Mouse (Mus musculus): ENCODE results near the gene Tulp2. TPM values are rescaled to one million over a fixed set of nuclear protein-coding genes. Genes with fewer than 3 reads are reported as not detected.

The Tulp2 gene
- not detected for polyA plus RNA-seq (2014; fragmentation: Illumina TruSeq; extraction: RNeasy Lipid Tissue Mini Kit (QIAGEN cat#74804); ENCODE audit: low read depth, low replicate concordance)

DNA sequence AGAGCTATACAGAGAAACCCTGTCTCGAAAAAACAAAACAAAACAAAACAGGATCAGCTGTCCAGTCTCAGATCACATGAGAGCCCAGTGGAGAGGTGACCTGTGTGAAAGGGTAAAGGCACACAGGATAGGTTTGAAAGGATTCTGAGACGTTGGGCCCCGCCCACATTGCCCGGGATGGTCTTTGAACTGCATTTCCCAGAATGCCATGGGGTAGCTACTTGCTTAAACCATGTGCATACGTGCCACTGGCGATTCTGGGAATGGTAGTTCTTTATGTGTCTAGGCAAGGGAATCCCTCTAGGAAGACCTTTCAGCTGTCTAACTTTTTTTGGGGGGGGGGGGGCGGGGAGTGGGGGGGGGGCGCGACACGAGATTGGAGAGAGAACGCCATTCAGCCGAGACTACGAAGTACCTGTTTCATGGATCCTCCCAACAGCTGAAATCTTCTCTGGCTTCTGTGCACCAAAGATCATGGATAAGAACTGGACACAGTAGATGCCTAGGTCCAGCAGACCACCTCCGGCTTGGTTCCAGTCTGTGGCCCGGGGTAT lies at the start of gene Tulp2:
Gene Tulp2 (plus strand): TSS at position 504 of the 554 bp plus-strand sequence.

DNA sequence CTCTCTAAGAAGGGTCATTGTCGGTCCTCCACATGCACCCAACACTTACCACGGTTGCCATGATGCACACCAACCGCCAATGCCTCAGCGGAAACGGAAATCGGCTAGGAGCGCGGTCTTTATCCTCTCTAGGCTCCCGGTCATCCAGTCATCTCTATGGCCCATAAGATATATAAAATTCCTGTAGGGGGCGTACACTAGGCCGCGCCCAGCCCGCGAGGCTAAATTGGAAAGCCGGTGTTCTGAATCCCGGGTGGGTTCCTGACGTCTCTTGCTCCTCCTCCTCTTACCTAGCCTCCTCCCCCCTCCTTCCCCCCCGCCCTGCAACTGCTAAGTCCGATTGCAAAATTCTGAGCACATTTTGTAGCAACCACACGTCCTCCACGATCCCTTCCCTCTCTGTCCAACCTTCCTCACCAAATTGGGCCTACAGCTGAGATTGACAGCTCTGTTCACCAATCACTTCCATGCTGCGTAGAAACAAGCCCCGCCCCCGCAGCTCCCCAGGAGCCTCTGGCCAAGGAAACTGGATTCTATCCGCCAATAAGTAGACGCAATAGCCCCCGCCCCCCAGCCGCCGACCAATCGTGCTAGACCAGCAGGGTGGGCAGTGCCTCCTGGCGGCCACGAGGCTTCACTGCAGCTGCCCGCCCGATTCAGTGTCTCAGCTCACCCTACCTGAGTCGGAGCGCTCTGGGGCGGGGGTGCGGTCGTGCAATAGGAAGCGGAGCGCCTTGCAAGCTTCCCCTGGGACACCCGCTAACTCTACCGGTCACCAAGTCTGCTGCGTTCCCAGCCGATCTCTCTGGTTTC lies 47.3 kb upstream of the Tulp2 start, which contains the start of gene Gys1:
Gene Gys1 (plus strand): TSS at position 642 of the 813 bp plus-strand sequence.

DNA sequence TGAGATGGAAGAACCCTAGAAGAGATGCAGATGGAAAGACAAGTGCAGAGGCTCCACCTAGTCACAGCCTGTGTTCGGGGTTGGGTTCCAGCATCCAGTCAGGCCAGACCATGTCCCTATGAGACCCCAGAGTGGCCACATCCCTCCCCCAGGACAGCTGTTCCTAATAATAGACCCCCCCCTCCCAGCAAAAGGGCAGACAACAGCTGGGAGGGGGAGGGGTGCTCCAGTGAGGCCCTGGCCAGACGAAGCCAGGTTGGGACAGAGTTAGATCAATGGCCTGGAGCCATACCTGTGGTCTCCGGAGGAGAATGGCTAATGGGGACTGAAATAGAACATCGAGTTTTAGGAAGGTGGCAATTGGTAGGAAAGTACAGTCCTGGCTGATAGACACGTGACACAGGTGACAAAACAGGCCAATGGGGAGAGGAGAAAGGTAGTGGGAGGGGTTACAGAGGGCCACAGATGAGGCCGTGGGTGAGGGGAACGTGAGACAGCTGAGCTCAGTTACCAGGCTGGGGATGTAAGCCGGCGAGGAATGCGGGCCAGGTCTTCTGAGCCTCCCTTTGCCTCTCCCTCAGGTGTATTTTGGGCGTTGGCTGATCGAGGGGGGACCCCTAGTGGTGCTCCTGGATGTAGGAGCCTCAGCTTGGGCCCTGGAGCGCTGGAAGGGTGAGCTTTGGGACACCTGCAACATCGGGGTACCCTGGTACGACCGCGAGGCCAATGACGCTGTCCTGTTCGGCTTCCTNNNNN lies 44.0 kb upstream of the Tulp2 start, which contains the start of gene Ruvbl2:
Gene Ruvbl2 (minus strand): TSS at position 576 of the 756 bp plus-strand sequence.

DNA sequence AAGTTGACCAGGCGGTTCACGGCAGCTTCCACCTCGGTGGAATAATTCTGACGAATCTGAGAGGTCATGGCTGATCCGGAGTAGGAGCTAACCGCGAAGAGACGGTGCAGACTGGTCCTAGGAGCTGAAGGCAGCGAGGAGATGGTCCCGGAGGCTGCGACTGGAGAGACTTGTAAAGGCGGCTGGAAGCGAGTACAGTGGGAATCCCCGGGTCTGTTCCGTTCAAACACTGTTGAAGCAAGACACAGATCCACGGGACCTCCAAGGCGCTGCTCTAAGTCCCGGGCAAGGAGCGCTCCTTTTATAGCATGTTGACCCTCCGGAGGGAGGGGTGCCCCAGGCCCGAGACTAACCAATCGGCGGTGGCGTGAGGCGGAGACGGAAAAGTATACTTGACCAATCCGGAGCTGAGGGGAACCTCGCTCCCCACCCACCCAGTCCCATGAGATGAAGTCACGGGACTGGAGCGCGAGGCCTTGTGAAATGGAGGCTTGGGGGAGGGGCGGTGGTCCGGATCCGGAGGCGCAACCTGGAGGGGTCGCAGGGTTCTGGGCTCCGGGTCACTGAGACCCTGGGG lies 22.0 kb upstream of the Tulp2 start, which contains the start of gene Ftl1:
Gene Ftl1 (minus strand): TSS at position 321 of the 577 bp plus-strand sequence.

DNA sequence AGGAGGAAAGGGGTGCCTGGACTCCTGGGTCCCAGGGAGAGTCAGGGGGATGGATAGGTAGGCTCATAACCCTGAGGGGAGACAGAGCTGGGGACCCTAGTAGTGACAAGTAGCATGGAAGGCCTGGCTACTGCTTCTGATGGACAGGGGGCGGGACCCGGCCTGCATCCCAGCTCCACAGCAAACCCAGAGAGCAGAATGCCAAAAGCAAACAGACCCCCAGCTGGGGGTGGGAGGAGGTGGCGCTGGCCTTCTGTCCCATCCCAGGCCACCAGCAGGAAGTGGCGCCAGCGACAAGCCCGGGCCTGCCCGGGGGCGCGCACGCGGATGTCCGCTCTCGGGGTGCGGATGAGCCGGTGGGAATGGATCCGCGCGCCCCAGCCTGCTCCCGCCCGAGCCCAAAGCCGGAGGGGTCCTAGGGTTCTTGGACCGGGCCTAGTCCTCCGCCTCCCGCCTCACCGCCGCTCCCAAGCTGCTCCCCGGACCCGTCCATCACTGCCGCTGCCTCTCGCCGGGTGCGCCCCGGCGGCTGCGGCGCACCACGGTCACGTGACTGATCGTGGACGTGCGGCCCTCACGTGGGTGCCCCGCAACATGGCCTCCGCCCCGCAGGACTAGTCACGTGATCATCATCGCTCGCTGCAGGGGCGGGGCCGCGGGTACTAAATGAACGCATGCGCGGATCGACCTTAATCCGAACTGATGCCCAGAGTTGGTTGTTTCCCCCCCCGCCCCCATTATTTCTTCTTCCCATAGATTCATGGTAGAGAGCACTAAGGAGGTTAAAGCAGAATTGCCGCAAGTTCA lies 15.2 kb upstream of the Tulp2 start, which contains the start of gene Bax:
Gene Bax (minus strand): TSS at position 616 of the 807 bp plus-strand sequence.

DNA sequence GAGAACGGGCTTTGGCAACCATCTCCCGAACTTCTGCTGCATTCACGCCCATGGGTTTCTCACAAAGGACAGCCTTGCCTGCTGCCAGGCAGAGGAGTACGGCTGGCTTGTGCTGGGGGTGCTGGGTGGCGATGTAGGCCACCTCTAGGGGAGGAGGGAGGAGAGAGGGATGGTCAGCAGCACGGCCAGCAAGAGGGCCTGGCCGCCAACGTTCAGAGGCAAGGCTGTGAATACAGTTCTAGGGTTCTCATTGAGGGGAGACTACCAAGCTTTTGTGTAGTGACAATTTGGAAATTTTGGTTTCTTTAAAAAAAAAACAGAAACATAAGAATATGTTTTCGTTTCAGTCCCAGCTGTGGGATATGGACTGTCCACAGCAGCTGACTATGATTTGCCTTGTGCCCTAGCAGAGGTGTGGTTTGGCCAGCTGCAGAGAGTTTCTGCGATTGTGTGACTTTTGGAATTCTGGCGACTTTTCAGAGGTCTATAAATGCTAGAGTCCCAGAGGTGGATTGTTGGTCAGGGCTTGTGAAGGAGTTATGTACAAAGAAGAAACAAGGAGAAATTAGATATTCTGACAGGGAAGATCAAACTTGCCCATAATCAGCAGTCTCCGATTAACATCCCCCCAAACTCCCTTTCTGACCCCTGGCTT lies 5.2 kb downstream of the Tulp2 start, which contains the start of gene Gm45808:
Gene Gm45808 (minus strand): TSS at position 51 of the 655 bp plus-strand sequence.

DNA sequence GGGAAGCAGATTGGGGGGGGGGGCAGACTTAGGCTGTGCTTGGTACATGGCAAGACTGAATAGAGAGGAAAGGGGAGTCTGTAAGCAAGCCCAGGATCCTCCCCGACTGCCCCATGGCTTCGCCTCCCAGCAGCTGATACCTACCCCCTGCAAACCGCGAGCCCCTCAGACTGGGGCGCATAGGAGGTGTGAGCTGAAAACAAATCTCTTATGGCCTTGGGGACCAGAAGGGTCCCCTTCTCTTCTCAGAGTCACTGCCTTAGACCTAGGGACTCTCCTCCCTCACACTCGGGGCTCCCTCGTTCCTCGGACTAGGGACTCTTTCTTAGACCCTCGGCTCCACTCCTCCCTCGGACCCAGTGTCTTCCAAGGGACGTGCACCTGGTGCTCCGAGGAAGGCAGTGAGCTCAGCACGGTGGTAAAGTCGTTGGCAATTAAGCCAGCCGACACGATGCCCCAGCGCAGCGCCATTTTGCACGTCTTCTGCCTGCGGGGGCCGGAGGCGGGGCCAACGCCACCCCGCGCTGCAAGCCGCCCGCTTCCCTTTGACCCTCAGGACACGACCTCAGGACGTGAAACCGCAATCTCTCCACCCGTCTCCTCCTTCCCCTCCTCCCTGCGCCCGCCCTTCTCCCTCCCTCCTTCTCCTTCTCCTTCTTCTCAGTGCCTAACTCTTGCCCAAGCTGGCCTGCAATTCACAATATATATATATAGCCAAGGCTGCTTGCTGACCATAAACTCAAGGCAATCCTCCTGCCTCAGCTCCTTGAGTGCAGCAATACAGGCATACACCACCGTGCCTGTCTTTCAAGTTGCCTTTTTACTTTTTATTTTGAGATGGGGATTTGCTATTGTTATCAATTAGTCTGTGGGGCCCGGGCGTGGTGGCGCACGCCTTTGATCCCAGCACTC lies 6.9 kb downstream of the Tulp2 start, which contains the start of gene Dhdh:
Gene Dhdh (minus strand): TSS at position 513 of the 912 bp plus-strand sequence.

DNA sequence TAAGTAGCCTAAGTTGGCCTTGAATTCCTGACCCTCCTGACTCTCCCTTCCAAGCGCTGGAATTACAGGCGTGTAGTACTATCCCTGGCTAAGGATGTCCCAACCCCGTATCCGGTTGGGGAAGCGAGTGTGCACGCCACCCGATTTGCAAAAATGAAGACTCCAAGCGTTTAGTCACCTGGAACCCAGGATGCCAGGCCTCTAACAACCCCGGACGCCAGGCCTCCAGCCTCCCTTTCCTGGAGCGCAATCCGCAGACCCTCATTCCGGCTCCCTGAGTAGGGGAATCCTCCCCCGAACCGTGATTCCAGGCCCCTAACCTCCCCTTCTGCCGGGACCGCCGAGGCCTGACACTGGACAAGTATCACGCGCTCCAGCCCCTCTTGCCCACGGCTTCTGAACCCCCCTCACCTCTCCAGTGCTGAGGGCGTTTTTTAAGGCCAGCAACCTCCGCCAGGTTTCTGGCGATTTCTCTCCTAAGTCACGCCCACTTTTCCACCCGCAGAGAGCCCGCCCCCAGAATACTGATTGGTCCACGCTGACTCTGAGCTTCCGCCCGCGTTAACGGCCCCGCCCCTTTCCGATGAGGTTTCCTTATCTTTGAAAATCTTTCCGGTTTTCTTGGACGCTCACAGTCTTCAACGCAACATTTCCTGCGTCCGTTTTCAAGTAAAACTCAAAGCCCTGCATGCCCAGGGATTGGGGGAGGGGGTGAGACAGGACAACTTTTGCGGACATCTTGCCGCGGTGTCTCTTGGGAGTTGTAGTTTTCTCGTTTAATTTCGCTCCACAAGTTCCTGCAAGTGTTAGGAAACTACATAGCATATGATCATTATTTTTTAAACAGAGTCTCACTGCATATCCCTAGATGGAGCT lies 28.5 kb downstream of the Tulp2 start, which contains the start of gene Nucb1:
Gene Nucb1 (minus strand): TSS at position 495 of the 876 bp plus-strand sequence.

DNA sequence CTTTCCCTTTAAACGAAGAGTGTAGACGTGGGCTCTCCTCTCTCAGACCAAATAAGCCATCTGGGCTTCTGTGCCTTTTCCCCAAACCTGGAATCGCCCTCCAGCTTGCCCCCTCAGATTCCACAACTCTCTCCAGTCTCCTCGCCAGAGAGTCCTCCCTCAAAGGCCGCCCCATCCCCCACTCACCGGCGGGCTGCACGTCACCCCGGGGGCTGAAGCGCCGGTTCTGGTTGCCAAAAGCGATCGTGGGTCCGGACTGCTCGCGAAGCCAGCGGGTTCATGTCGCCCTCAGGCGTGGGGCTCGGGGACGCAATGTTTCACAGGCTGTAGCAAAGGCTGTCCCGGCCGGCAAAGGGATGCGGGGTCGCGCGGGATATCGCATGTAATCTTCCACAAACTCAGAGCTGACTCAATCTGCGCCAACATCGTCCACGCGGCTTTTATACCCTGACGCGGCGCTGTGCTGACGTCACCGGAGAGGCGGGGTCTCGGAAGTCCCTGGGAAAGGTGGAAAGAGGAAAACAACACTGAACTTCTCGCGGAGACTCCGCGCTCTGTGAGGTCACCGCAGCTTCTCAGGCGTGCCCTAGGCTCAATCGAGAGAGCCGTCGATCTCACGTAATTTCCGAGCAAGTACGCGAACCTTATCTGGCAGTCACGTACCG lies 44.3 kb downstream of the Tulp2 start, which contains the start of the genes Ppp1r15a and Plekha4:
Gene Ppp1r15a (minus strand): TSS at position 460 of the 665 bp plus-strand sequence.
Gene Plekha4 (plus strand): TSS at position 522 of the 665 bp plus-strand sequence.

DNA sequence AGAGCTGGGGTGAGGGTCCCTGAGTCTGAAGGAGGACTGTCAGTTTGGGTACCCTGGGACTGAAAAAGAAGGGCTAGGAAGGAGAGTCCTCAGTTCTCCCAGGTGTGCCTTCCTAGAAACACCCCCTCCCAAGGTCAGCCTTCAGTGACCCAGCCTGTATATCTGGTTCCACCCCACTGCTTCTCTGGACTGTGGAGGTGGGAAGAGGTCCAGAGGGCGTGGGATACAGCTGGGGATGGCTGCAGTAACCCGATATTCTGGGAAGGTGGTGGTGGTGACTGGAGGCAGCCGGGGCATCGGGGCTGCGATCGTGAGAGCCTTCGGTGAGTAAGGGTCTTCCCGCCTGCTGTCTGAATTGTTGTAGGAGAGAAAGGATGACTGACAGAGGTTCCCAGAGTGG lies 73.1 kb downstream of the Tulp2 start, which contains the start of gene Hsd17b14:
Gene Hsd17b14 (plus strand): TSS at position 150 of the 400 bp plus-strand sequence.

DNA sequence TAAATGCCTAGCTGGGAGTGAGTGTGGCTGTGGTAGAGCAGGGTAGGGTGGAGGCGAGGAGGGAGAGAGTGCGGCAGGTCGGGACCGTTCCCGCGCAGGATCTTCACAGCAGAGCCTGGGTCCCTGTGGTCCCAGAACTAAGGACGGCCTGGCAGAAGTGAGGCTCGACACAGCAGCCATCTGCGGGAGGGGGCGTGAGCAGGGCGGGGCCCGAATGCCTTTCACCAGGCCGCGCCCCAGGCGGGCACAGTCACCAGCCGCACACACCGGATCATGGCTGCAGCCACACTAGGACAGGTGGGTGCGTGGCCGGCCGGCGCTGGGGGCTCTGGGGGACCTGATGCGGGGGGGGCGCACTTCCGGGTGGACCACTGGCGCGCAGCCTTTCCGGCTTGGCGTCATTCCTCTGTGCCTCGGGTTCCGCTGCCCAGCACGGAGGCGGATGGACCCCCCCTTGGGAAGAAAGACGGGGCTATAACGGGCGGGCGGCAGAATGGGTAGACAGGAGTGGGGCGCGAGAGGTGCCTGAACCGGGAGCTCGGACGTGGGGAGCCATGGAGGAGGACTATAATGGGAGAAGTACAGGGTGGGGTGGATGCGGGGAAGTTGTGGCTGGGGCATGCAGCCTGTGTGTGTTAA lies 88.5 kb downstream of the Tulp2 start, which contains the start of gene Bcat2:
Gene Bcat2 (plus strand): TSS at position 51 of the 639 bp plus-strand sequence.

Other genes with a start within 250 kb of the Tulp2 start
- 3.6 TPM for gene Cd37, start 242.8 kb upstream of the Tulp2 start, polyA plus RNA-seq (2014; fragmentation: Illumina TruSeq; extraction: RNeasy Lipid Tissue Mini Kit (QIAGEN cat#74804); ENCODE audit: low read depth, low replicate concordance)
- not detected for gene Slc6a16, start 240.8 kb upstream of the Tulp2 start, polyA plus RNA-seq (2014; fragmentation: Illumina TruSeq; extraction: RNeasy Lipid Tissue Mini Kit (QIAGEN cat#74804); ENCODE audit: low read depth, low replicate concordance)
- not detected for gene Slc6a21, start 204.4 kb upstream of the Tulp2 start, polyA plus RNA-seq (2014; fragmentation: Illumina TruSeq; extraction: RNeasy Lipid Tissue Mini Kit (QIAGEN cat#74804); ENCODE audit: low read depth, low replicate concordance)
- 8.2 TPM for gene Trpm4, start 148.1 kb upstream of the Tulp2 start, polyA plus RNA-seq (2014; fragmentation: Illumina TruSeq; extraction: RNeasy Lipid Tissue Mini Kit (QIAGEN cat#74804); ENCODE audit: low read depth, low replicate concordance)
- gene Hrc, start 146.6 kb upstream of the Tulp2 start, polyA plus RNA-seq (2014; fragmentation: Illumina TruSeq; extraction: RNeasy Lipid Tissue Mini Kit (QIAGEN cat#74804); ENCODE audit: low read depth, low replicate concordance), result 0.28 TPM
- gene Ppfia3, start 114.9 kb upstream of the Tulp2 start, polyA plus RNA-seq (2014; fragmentation: Illumina TruSeq; extraction: RNeasy Lipid Tissue Mini Kit (QIAGEN cat#74804); ENCODE audit: low read depth, low replicate concordance), result 0.41 TPM
- gene Lin7b, start 111.3 kb upstream of the Tulp2 start, polyA plus RNA-seq (2014; fragmentation: Illumina TruSeq; extraction: RNeasy Lipid Tissue Mini Kit (QIAGEN cat#74804); ENCODE audit: low read depth, low replicate concordance), result not detected
- 119 TPM for gene Snrnp70, start 86.1 kb upstream of the Tulp2 start, polyA plus RNA-seq (2014; fragmentation: Illumina TruSeq; extraction: RNeasy Lipid Tissue Mini Kit (QIAGEN cat#74804); ENCODE audit: low read depth, low replicate concordance)
- gene Kcna7, start 76.2 kb upstream of the Tulp2 start, polyA plus RNA-seq (2014; fragmentation: Illumina TruSeq; extraction: RNeasy Lipid Tissue Mini Kit (QIAGEN cat#74804); ENCODE audit: low read depth, low replicate concordance), result not detected
- gene Ntf5, start 68.2 kb upstream of the Tulp2 start, polyA plus RNA-seq (2014; fragmentation: Illumina TruSeq; extraction: RNeasy Lipid Tissue Mini Kit (QIAGEN cat#74804); ENCODE audit: low read depth, low replicate concordance), result not detected
- gene Lhb, start 61.1 kb upstream of the Tulp2 start, polyA plus RNA-seq (2014; fragmentation: Illumina TruSeq; extraction: RNeasy Lipid Tissue Mini Kit (QIAGEN cat#74804); ENCODE audit: low read depth, low replicate concordance), result not detected
- gene Gys1, start 47.0 kb upstream of the Tulp2 start, polyA plus RNA-seq (2014; fragmentation: Illumina TruSeq; extraction: RNeasy Lipid Tissue Mini Kit (QIAGEN cat#74804); ENCODE audit: low read depth, low replicate concordance), result 2.6 TPM
- 0.63 TPM for gene Ruvbl2, start 43.8 kb upstream of the Tulp2 start, polyA plus RNA-seq (2014; fragmentation: Illumina TruSeq; extraction: RNeasy Lipid Tissue Mini Kit (QIAGEN cat#74804); ENCODE audit: low read depth, low replicate concordance)
- 3.0 TPM for gene Ftl1, start 22.0 kb upstream of the Tulp2 start, polyA plus RNA-seq (2014; fragmentation: Illumina TruSeq; extraction: RNeasy Lipid Tissue Mini Kit (QIAGEN cat#74804); ENCODE audit: low read depth, low replicate concordance)
- 1.4 TPM for gene Bax, start 15.0 kb upstream of the Tulp2 start, polyA plus RNA-seq (2014; fragmentation: Illumina TruSeq; extraction: RNeasy Lipid Tissue Mini Kit (QIAGEN cat#74804); ENCODE audit: low read depth, low replicate concordance)
- not detected for gene Gm45808, start 4.9 kb downstream of the Tulp2 start, polyA plus RNA-seq (2014; fragmentation: Illumina TruSeq; extraction: RNeasy Lipid Tissue Mini Kit (QIAGEN cat#74804); ENCODE audit: low read depth, low replicate concordance)
- gene Dhdh, start 6.9 kb downstream of the Tulp2 start, polyA plus RNA-seq (2014; fragmentation: Illumina TruSeq; extraction: RNeasy Lipid Tissue Mini Kit (QIAGEN cat#74804); ENCODE audit: low read depth, low replicate concordance), result 3.8 TPM
- gene Nucb1, start 28.5 kb downstream of the Tulp2 start, polyA plus RNA-seq (2014; fragmentation: Illumina TruSeq; extraction: RNeasy Lipid Tissue Mini Kit (QIAGEN cat#74804); ENCODE audit: low read depth, low replicate concordance), result 82.6 TPM
- 1.0 TPM for gene Ppp1r15a, start 44.4 kb downstream of the Tulp2 start, polyA plus RNA-seq (2014; fragmentation: Illumina TruSeq; extraction: RNeasy Lipid Tissue Mini Kit (QIAGEN cat#74804); ENCODE audit: low read depth, low replicate concordance)
- 0.25 TPM for gene Plekha4, start 44.5 kb downstream of the Tulp2 start, polyA plus RNA-seq (2014; fragmentation: Illumina TruSeq; extraction: RNeasy Lipid Tissue Mini Kit (QIAGEN cat#74804); ENCODE audit: low read depth, low replicate concordance)
- not detected for gene Hsd17b14, start 73.0 kb downstream of the Tulp2 start, polyA plus RNA-seq (2014; fragmentation: Illumina TruSeq; extraction: RNeasy Lipid Tissue Mini Kit (QIAGEN cat#74804); ENCODE audit: low read depth, low replicate concordance)
- 2.6 TPM for gene Bcat2, start 88.3 kb downstream of the Tulp2 start, polyA plus RNA-seq (2014; fragmentation: Illumina TruSeq; extraction: RNeasy Lipid Tissue Mini Kit (QIAGEN cat#74804); ENCODE audit: low read depth, low replicate concordance)
- gene Fgf21, start 133.6 kb downstream of the Tulp2 start, polyA plus RNA-seq (2014; fragmentation: Illumina TruSeq; extraction: RNeasy Lipid Tissue Mini Kit (QIAGEN cat#74804); ENCODE audit: low read depth, low replicate concordance), result not detected
- gene Fut1, start 135.4 kb downstream of the Tulp2 start, polyA plus RNA-seq (2014; fragmentation: Illumina TruSeq; extraction: RNeasy Lipid Tissue Mini Kit (QIAGEN cat#74804); ENCODE audit: low read depth, low replicate concordance), result 0.38 TPM
- gene Izumo1, start 139.9 kb downstream of the Tulp2 start, polyA plus RNA-seq (2014; fragmentation: Illumina TruSeq; extraction: RNeasy Lipid Tissue Mini Kit (QIAGEN cat#74804); ENCODE audit: low read depth, low replicate concordance), result not detected
- gene Rasip1, start 145.6 kb downstream of the Tulp2 start, polyA plus RNA-seq (2014; fragmentation: Illumina TruSeq; extraction: RNeasy Lipid Tissue Mini Kit (QIAGEN cat#74804); ENCODE audit: low read depth, low replicate concordance), result not detected
- 0.19 TPM for gene Mamstr, start 158.1 kb downstream of the Tulp2 start, polyA plus RNA-seq (2014; fragmentation: Illumina TruSeq; extraction: RNeasy Lipid Tissue Mini Kit (QIAGEN cat#74804); ENCODE audit: low read depth, low replicate concordance)
- gene Fut2, start 184.5 kb downstream of the Tulp2 start, polyA plus RNA-seq (2014; fragmentation: Illumina TruSeq; extraction: RNeasy Lipid Tissue Mini Kit (QIAGEN cat#74804); ENCODE audit: low read depth, low replicate concordance), result 61.8 TPM
- gene Ntn5, start 202.1 kb downstream of the Tulp2 start, polyA plus RNA-seq (2014; fragmentation: Illumina TruSeq; extraction: RNeasy Lipid Tissue Mini Kit (QIAGEN cat#74804); ENCODE audit: low read depth, low replicate concordance), result not detected
- gene Sec1, start 212.5 kb downstream of the Tulp2 start, polyA plus RNA-seq (2014; fragmentation: Illumina TruSeq; extraction: RNeasy Lipid Tissue Mini Kit (QIAGEN cat#74804); ENCODE audit: low read depth, low replicate concordance), result not detected
- gene Car11, start 218.0 kb downstream of the Tulp2 start, polyA plus RNA-seq (2014; fragmentation: Illumina TruSeq; extraction: RNeasy Lipid Tissue Mini Kit (QIAGEN cat#74804); ENCODE audit: low read depth, low replicate concordance), result not detected
- 2.9 TPM for gene Dbp, start 223.2 kb downstream of the Tulp2 start, polyA plus RNA-seq (2014; fragmentation: Illumina TruSeq; extraction: RNeasy Lipid Tissue Mini Kit (QIAGEN cat#74804); ENCODE audit: low read depth, low replicate concordance)
- 2.1 TPM for gene Rpl18, start 233.6 kb downstream of the Tulp2 start, polyA plus RNA-seq (2014; fragmentation: Illumina TruSeq; extraction: RNeasy Lipid Tissue Mini Kit (QIAGEN cat#74804); ENCODE audit: low read depth, low replicate concordance)
- gene Sphk2, start 236.1 kb downstream of the Tulp2 start, polyA plus RNA-seq (2014; fragmentation: Illumina TruSeq; extraction: RNeasy Lipid Tissue Mini Kit (QIAGEN cat#74804); ENCODE audit: low read depth, low replicate concordance), result 0.66 TPM
- 55.9 TPM for gene Fam83e, start 239.3 kb downstream of the Tulp2 start, polyA plus RNA-seq (2014; fragmentation: Illumina TruSeq; extraction: RNeasy Lipid Tissue Mini Kit (QIAGEN cat#74804); ENCODE audit: low read depth, low replicate concordance)
- gene Spaca4, start 243.9 kb downstream of the Tulp2 start, polyA plus RNA-seq (2014; fragmentation: Illumina TruSeq; extraction: RNeasy Lipid Tissue Mini Kit (QIAGEN cat#74804); ENCODE audit: low read depth, low replicate concordance), result not detected